Mouse (Mus musculus) limb, embryonic 12.5 days (tissue): ENCODE measurements at regions not wholly inside any gene's neighbourhood (a gene's known extent, or its start where the extent isn't known, plus 50 kb on each side); places are given as distances from the start of the nearest gene placed in this dataset.

ENCODE experiments used
- ATAC-seq: fragments of 200-750 bp; cut with Nextera tagmentation; 2 replicates; pipeline ENCODE4 v1.8.0; 2017; ENCODE audit warnings: low read depth, moderate TSS enrichment; ENCODE audit not compliant: insufficient number of reproducible peaks, insufficient read depth, low FRiP score, low TSS enrichment
- H3K27ac ChIP-seq: fragments of 300-500 bp; sonication (generic); 2 replicates; pipeline ENCODE4 v1.5.1; 2016; ENCODE audit warnings: mild to moderate bottlenecking, moderate library complexity
- H3K27me3 ChIP-seq: fragments of 300-500 bp; sonication (generic); 2 replicates; pipeline ENCODE4 v1.6.1; 2016; ENCODE audit warnings: mild to moderate bottlenecking, moderate library complexity
- H3K36me3 ChIP-seq: fragments of 300-500 bp; sonication (generic); 2 replicates; pipeline ENCODE4 v1.6.1; 2016; ENCODE audit warnings: mild to moderate bottlenecking, moderate library complexity
- H3K4me1 ChIP-seq: fragments of 300-500 bp; sonication (generic); replicated peaks from 2 replicates; pipeline ENCODE4 v1.6.1; 2016
- H3K4me2 ChIP-seq: fragments of 300-500 bp; sonication (generic); 2 replicates; pipeline ENCODE4 v1.6.1; 2016; ENCODE audit warnings: mild to moderate bottlenecking, moderate library complexity
- H3K4me3 ChIP-seq: fragments of 300-500 bp; sonication (generic); replicated peaks from 2 replicates; pipeline ENCODE4 v1.5.1; 2016; ENCODE audit warnings: mild to moderate bottlenecking
- H3K9ac ChIP-seq: fragments of 300-500 bp; sonication (generic); replicated peaks from 2 replicates; pipeline ENCODE4 v1.6.1; 2016; ENCODE audit warnings: mild to moderate bottlenecking, moderate library complexity
- H3K9me3 ChIP-seq: fragments of 300-500 bp; sonication (generic); 2 replicates; pipeline ENCODE4 v1.6.1; 2016; ENCODE audit warnings: mild to moderate bottlenecking, moderate library complexity
- WGBS: fragments of 180-500 bp; shearing (Covaris S2); methylation state at CpG from one replicate; pipeline ENCODE4 v1.1.7; 2016; 5-methylcytosine and 5-hydroxymethylcytosine counted together

GRCm38 (mm10) chr7:119384670-119385241 is 74.3 kb downstream of the Gp2 start:
- H3K9ac ChIP-seq: no peak overlapping the region
- no peak overlapping the region for H3K4me2 ChIP-seq
- H3K9me3 ChIP-seq: no peaks in the 10 kb centered on the region
- H3K27ac ChIP-seq: no peak overlapping the region
- no peak overlapping the region for H3K4me3 ChIP-seq
- no peaks in the 10 kb centered on the region for H3K27me3 ChIP-seq
- no peak for ATAC-seq
- WGBS: 69% methylated on average over 7 of the region's 7 CpGs
- H3K36me3 ChIP-seq: no peaks in the 10 kb centered on the region
- no peaks in the 10 kb centered on the region for H3K4me1 ChIP-seq

DNA sequence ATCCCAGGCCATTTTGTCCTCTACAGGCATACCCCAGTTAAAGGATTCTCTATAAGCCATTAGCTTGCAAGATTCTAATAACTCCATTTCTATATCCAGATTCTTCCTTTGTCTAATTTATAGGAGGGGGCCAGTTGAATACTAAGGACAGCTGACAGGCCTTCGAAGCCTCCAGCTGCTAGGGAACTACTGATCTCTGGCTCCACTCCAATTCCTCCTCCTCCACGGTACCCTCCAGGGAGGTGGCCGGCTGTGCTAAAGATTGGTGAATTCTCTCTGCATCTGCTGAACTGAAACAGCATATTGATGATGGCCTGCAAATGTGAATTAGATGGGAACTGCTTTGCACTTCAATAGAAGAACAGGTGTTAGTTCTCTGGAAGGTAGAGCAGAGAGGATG is 79.2 kb downstream of the Gp2 start:
- Histone ChIP-seq H3K4me2 (no peak overlapping the region), H3K9ac (no peak overlapping the region), H3K9me3 (no peaks in the 10 kb centered on the region), H3K27me3 (no peaks in the 10 kb centered on the region), H3K4me3 (no peak overlapping the region), H3K36me3 (no peaks in the 10 kb centered on the region), H3K27ac (no peak overlapping the region), H3K4me1 (no peaks in the 10 kb centered on the region)
- WGBS: 68% methylated on average over 3 of the region's 3 CpGs
- ATAC-seq: no peak

- H3K27ac ChIP-seq: no peak overlapping the region
- H3K4me2 ChIP-seq: no peak overlapping the region
- no peak for ATAC-seq
- WGBS: 39% methylated on average over 1 of the region's 1 CpGs
- H3K9me3 ChIP-seq: no peaks in the 10 kb centered on the region
- H3K27me3 ChIP-seq: no peaks in the 10 kb centered on the region
- no peak overlapping the region for H3K4me3 ChIP-seq
- no peak overlapping the region for H3K9ac ChIP-seq
- H3K36me3 ChIP-seq: no peaks in the 10 kb centered on the region
- H3K4me1 ChIP-seq: no peaks in the 10 kb centered on the region
These were observed 94.9 kb downstream of the Gp2 start for GRCm38 (mm10) chr7:119364268-119364596.

- Histone ChIP-seq H3K4me1 (no peaks in the 10 kb centered on the region), H3K27me3 (no peaks in the 10 kb centered on the region), H3K4me3 (no peak overlapping the region), H3K9ac (no peak overlapping the region), H3K9me3 (no peaks in the 10 kb centered on the region), H3K4me2 (no peak overlapping the region), H3K36me3 (no peaks in the 10 kb centered on the region), H3K27ac (no peak overlapping the region)
- 55% methylated on average over 5 of the region's 5 CpGs for WGBS
- ATAC-seq: no peak; the same call in 1 of the 2 replicates
These were observed 95.4 kb downstream of the Gp2 start for GRCm38 (mm10) chr7:119363552-119364267.

GRCm38 (mm10) chr7:119357338-119357737 is 101.7 kb downstream of the Gp2 start:
- WGBS: 83% methylated on average over 3 of the region's 3 CpGs
- Histone ChIP-seq H3K4me2 (no peak overlapping the region), H3K9ac (no peak overlapping the region), H3K36me3 (no peaks in the 10 kb centered on the region), H3K9me3 (no peaks in the 10 kb centered on the region), H3K27ac (no peak overlapping the region), H3K27me3 (no peaks in the 10 kb centered on the region), H3K4me1 (no peaks in the 10 kb centered on the region), H3K4me3 (no peak overlapping the region)
- ATAC-seq: no peak

DNA sequence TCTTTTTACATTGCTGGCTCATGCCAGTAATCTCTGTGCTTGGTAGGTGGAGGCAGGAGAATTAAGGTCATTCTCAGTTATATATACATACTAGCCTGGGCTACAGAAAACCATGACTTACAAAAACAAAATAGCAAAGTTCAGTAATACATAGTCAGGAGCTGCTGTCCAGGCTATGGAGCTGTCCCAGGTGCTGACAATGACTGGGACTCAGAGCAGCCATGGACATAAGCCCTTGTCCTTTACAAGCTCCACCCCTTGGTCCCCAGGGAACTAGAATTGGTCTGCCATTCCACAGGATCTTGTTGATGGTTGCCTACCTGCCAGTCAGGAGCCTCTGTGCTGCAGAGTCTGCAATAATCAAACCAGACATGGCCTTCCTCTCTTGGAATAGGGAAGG is 102.8 kb downstream of the Gp2 start:
- Histone ChIP-seq H3K36me3 (no peaks in the 10 kb centered on the region), H3K4me2 (no peak overlapping the region), H3K27ac (no peak overlapping the region), H3K9ac (no peak overlapping the region), H3K4me1 (no peaks in the 10 kb centered on the region), H3K4me3 (no peak overlapping the region), H3K9me3 (no peaks in the 10 kb centered on the region), H3K27me3 (no peaks in the 10 kb centered on the region)
- ATAC-seq: no peak

- no peaks in the 10 kb centered on the region for H3K36me3 ChIP-seq
- H3K27me3 ChIP-seq: no peaks in the 10 kb centered on the region
- H3K4me2 ChIP-seq: no peak overlapping the region
- 89% methylated on average over 12 of the region's 12 CpGs for WGBS
- no peak for ATAC-seq
- no peaks in the 10 kb centered on the region for H3K4me1 ChIP-seq
- no peaks in the 10 kb centered on the region for H3K9me3 ChIP-seq
- H3K9ac ChIP-seq: no peak overlapping the region
- no peak overlapping the region for H3K4me3 ChIP-seq
- no peak overlapping the region for H3K27ac ChIP-seq
These were observed 106.5 kb downstream of the Gp2 start for GRCm38 (mm10) chr7:119352571-119352970.

GRCm38 (mm10) chr7:119350641-119351040 is 108.4 kb downstream of the Gp2 start:
- no peak overlapping the region for H3K9ac ChIP-seq
- H3K9me3 ChIP-seq: no peaks in the 10 kb centered on the region
- H3K4me2 ChIP-seq: no peak overlapping the region
- H3K27me3 ChIP-seq: no peaks in the 10 kb centered on the region
- no peak for ATAC-seq
- no peaks in the 10 kb centered on the region for H3K36me3 ChIP-seq
- H3K27ac ChIP-seq: no peak overlapping the region
- no peak overlapping the region for H3K4me3 ChIP-seq
- H3K4me1 ChIP-seq: no peaks in the 10 kb centered on the region
- WGBS: 89% methylated on average over 1 of the region's 1 CpGs

DNA sequence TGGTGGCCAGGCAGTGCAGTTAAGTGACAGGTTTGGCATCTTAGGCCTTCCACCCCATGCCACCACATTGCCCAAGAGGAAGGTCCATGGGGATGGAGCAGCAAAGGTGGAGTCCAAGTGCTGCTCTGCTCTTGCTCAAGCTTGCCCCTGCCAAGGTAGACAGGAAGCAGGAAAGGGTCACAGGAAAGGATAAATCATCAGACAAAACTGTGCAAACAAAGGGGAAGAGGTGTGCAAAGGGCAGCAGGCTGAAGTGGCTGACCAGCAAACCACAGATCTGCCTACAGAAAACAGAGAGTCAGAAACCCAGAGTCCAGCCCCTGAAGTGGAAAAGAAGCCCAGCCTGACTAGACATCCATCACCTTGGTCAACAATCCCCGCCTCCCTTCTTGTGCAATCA is 115.7 kb downstream of the Gp2 start:
- H3K9me3 ChIP-seq: no peaks in the 10 kb centered on the region
- H3K9ac ChIP-seq: no peak overlapping the region
- WGBS: 67% methylated on average over 1 of the region's 1 CpGs
- H3K4me1 ChIP-seq: no peaks in the 10 kb centered on the region
- no peak overlapping the region for H3K4me3 ChIP-seq
- no peak overlapping the region for H3K27ac ChIP-seq
- H3K36me3 ChIP-seq: no peaks in the 10 kb centered on the region
- no peak overlapping the region for H3K4me2 ChIP-seq
- ATAC-seq: no peak
- H3K27me3 ChIP-seq: no peaks in the 10 kb centered on the region

DNA sequence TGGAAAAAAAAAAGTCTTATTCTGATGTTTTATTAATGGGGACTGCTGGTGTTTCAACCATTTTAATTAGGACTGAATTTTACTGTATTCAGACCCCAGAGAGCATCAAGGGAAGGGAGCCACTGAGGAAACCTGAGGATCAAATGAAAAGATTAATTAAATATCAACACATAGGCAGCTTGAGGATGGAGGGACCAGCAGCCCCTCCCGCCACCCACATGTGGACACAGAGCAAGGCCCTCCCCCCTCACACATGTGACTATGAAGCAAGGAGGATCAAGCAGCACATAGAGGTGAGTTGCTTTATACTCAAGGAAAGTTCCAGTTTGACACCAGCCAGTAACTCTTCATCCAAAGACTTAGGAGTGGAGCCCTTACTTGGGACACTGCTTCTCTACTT is 126.0 kb downstream of the Gp2 start:
- 81% methylated on average over 1 of the region's 1 CpGs for WGBS

GRCm38 (mm10) chr7:119330460-119331109 is 128.5 kb downstream of the Gp2 start:
- Histone ChIP-seq H3K4me2 (no peak overlapping the region), H3K27me3 (no peaks in the 10 kb centered on the region), H3K27ac (no peak overlapping the region), H3K36me3 (no peaks in the 10 kb centered on the region), H3K4me3 (no peak overlapping the region), H3K9me3 (no peaks in the 10 kb centered on the region), H3K9ac (no peak overlapping the region), H3K4me1 (0 out of 2 replicates have a peak, but pooled peaks cover 3% of the 10 kb centered on the region)
- WGBS: 9% methylated on average over 5 of the region's 5 CpGs
- peak; percentile 37; the same call in 1 of the 2 replicates for ATAC-seq

More for the DNA sequence above, 126.0 kb downstream of the Gp2 start:
- ATAC-seq: no peak
- Histone ChIP-seq H3K27me3 (no peaks in the 10 kb centered on the region), H3K9me3 (no peaks in the 10 kb centered on the region), H3K4me3 (no peak overlapping the region), H3K4me1 (0 out of 2 replicates have a peak, but pooled peaks cover 3% of the 10 kb centered on the region), H3K27ac (no peak overlapping the region), H3K9ac (no peak overlapping the region), H3K36me3 (no peaks in the 10 kb centered on the region), H3K4me2 (no peak overlapping the region)
